Mouse (Mus musculus) midbrain, embryonic 16.5 days (tissue): Measurements from ENCODE around the gene Ncf2. TPM values are rescaled to one million over a fixed set of nuclear protein-coding genes. Genes with fewer than 3 reads are reported as not detected.

Source experiments
- ATAC-seq: fragments of 200-750 bp; cut with Nextera tagmentation; 2 replicates; pipeline ENCODE4 v1.8.0; 2017; ENCODE audit warnings: moderate TSS enrichment
- H3K27ac ChIP-seq: fragments of 300-500 bp; sonication (generic); 2 replicates; pipeline ENCODE4 v1.5.1; 2014; ENCODE audit warnings: mild to moderate bottlenecking, low read length, mixed read lengths
- H3K27me3 ChIP-seq: fragments of 300-500 bp; sonication (generic); 2 replicates; pipeline ENCODE4 v1.6.1; 2014; ENCODE audit warnings: low read depth, low read length, mixed read lengths; ENCODE audit not compliant: control insufficient read depth, insufficient read depth
- H3K36me3 ChIP-seq: fragments of 300-500 bp; sonication (generic); 2 replicates; pipeline ENCODE4 v1.6.1; 2014; ENCODE audit warnings: mild to moderate bottlenecking, low read length, moderate library complexity, mixed read lengths; ENCODE audit not compliant: control insufficient read depth, insufficient read depth
- H3K4me1 ChIP-seq: fragments of 300-500 bp; sonication (generic); 2 replicates; pipeline ENCODE4 v1.6.1; 2014; ENCODE audit warnings: mild to moderate bottlenecking, low read length, mixed read lengths; ENCODE audit not compliant: control insufficient read depth, insufficient read depth
- H3K4me2 ChIP-seq: fragments of 300-500 bp; sonication (generic); 2 replicates; pipeline ENCODE4 v1.6.1; 2014; ENCODE audit warnings: mild to moderate bottlenecking, low read length, mixed read lengths
- H3K4me3 ChIP-seq: fragments of 300-500 bp; sonication (generic); 2 replicates; pipeline ENCODE4 v1.5.1; 2014; ENCODE audit warnings: low read depth, mild to moderate bottlenecking, low read length, moderate library complexity, mixed read lengths
- H3K9ac ChIP-seq: fragments of 300-500 bp; sonication (generic); 2 replicates; pipeline ENCODE4 v1.6.1; 2014; ENCODE audit warnings: low read depth, low read length, mixed read lengths
- H3K9me3 ChIP-seq: fragments of 300-500 bp; sonication (generic); replicated peaks from 2 replicates; pipeline ENCODE4 v1.6.1; 2014; ENCODE audit warnings: mild to moderate bottlenecking, low read length, mixed read lengths; ENCODE audit not compliant: control insufficient read depth, poor library complexity, severe bottlenecking
- WGBS: fragments of 180-500 bp; shearing (Covaris S2); extraction: QIAGEN DNeasy Blood & Tissue Kit; methylation state at CpG from one replicate; pipeline ENCODE4 v1.1.7; 2014; 5-methylcytosine and 5-hydroxymethylcytosine counted together
- polyA plus RNA-seq: library from polyadenylated mRNA; unstranded; fragments of >200 nt; fragmentation: Nextera tagmentation; extraction: Ambion mirVana; gene quantifications from 2 replicates; pipeline ENCODE4 v1.2.1, GENCODE M21; 2015

Gene Ncf2
- polyA plus RNA-seq, 1 experiment from 2014 or later: 2.3 TPM

DNA sequence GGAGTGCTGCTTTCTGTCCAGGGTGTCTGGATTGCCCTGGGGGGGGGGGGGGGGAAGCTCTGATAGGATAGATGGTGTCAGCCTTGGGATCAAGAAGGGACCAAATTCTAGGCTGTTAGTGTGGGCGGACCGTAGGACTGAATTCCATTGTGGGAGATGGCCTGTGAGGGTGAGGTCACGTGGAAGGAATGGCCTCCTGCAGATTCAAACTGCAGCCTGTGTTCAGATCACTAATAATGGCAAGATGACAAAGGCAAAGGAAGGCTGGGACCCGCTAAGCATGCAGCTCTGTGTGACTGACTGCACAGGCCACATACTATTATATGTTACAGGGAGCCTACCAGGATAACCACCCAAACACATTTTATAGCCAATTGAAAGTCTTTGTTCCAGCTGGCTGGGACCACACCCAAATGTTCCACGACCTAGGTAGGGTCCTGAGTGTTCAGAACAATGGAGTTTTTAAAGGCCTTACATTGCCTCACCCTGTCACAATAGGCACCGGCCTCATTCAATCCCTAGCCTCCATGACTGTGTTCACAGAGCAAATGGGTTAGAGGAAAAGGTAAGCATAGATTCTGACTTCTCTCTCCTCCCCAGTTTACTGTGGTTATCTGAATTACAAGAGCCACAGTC, 6.4 kb upstream of the Ncf2 start:
- H3K36me3 ChIP-seq: no peaks in the 10 kb centered on the region
- H3K9ac ChIP-seq: no peak overlapping the region
- no peak overlapping the region for H3K4me3 ChIP-seq
- no peaks in the 10 kb centered on the region for H3K4me1 ChIP-seq
- H3K27ac ChIP-seq: no peak overlapping the region
- 26% methylated on average over 6 of the region's 6 CpGs for WGBS
- ATAC-seq: no peak
- H3K4me2 ChIP-seq: no peak overlapping the region
- no peaks in the 10 kb centered on the region for H3K9me3 ChIP-seq
- no peaks in the 10 kb centered on the region for H3K27me3 ChIP-seq

DNA sequence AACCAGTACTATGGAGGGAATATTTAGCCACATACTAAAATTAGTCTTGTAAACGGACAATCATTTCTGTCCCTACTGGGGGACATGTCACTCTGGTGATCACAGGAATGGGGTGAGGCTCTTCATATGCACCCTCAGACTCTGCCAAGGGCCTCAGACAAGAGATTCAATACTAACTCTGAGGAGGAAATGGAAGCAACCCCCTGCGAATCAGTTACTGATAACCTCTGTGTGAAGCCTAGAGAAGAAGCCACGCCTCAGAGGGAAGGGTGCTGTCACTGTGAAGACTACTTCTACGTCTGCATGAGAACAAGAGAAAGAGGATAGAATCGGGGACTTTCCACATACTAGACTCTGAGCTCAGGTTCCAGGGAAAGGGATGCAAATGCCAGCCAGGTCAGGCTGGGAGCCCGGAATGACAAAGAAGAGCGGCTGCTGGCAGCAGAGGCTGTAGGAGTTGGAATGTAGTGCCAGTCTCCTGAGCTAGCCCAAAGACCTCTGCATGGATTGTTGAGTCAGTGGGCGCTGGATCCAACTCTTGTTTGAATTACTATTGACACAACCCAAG, 4.2 kb upstream of the Ncf2 start:
- H3K4me1 ChIP-seq: 0 out of 2 replicates have a peak, but pooled peaks cover 3% of the 10 kb centered on the region
- H3K36me3 ChIP-seq: no peaks in the 10 kb centered on the region
- 69% methylated on average over 8 of the region's 8 CpGs for WGBS
- H3K27ac ChIP-seq: no peak overlapping the region
- H3K9me3 ChIP-seq: no peaks in the 10 kb centered on the region
- no peak overlapping the region for H3K4me2 ChIP-seq
- ATAC-seq: no peak
- no peak overlapping the region for H3K4me3 ChIP-seq
- H3K27me3 ChIP-seq: no peaks in the 10 kb centered on the region
- H3K9ac ChIP-seq: no peak overlapping the region

DNA sequence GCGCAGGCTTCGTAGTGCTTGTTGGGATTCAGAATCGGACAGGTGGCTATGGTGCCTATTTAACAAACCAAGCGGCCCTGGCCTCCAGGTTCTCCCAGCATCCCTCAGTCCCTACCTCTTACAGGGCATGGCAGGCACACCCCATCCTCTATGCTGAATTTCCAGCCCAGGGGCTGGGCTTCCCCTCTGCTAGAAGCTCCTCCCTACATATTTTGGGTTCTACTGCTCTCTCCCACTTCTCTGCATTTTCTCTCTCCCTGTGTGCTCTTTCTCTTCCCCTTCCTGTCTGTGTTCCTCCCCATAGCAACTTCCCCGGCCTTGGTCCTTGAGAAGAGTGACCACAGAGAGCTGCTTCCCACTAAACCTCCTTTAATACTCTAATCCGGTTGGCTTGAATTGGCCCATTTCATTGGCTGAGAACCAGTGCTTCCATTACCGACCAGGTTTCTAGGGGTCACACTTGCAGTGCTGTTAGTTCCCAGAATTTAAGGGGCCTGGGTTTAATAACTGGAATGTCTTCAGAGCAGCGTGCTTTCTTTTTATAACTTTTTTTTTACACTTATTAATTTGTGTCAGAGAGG, 3.2 kb upstream of the Ncf2 start:
- no peak for ATAC-seq
- 79% methylated on average over 8 of the region's 8 CpGs for WGBS

GRCm38 (mm10) chr1:152798125-152798524, 1.9 kb upstream of the Ncf2 start:
- 0 out of 2 replicates have a peak, but pooled peaks cover 3% of the 10 kb centered on the region for H3K4me1 ChIP-seq
- ATAC-seq: no peak

More for the DNA sequence above, 3.2 kb upstream of the Ncf2 start:
- Histone ChIP-seq H3K4me1 (0 out of 2 replicates have a peak, but pooled peaks cover 3% of the 10 kb centered on the region), H3K9ac (no peak overlapping the region), H3K4me2 (no peak overlapping the region), H3K4me3 (no peak overlapping the region), H3K9me3 (no peaks in the 10 kb centered on the region), H3K36me3 (no peaks in the 10 kb centered on the region), H3K27ac (no peak overlapping the region), H3K27me3 (no peaks in the 10 kb centered on the region)

DNA sequence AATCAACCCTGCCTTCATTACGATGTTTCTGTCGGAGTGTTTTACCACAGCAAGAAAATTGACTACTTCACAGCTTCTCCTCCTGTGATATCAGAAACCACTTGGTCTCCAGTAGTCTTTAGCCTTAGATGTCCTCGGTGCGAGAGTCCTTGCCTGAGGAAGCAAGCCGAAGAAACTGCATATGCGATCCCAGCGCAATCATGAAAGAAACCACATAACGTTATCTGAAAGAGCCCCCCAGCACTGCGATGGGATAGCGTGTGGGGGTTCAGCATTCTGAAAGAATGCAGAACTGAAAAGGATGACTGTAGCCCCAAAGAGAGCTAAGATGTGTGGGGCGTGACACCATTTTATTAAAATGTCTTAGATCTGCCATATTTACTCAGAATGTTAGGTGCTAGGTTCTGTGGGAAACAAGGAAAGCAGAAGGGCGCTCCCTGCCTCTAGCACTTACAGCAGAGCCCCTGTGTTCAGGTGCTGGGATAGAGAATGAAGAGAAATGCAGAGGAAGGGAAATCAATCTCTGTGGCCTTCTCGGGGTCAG, 711 bp downstream of the Ncf2 start:
- WGBS: 87% methylated on average over 13 of the region's 13 CpGs
- Histone ChIP-seq H3K4me2 (no peak overlapping the region), H3K9me3 (no peaks in the 10 kb centered on the region), H3K4me1 (0 out of 2 replicates have a peak, but pooled peaks cover 3% of the 10 kb centered on the region), H3K27ac (no peak overlapping the region), H3K36me3 (no peaks in the 10 kb centered on the region), H3K4me3 (no peak overlapping the region), H3K27me3 (no peaks in the 10 kb centered on the region), H3K9ac (no peak overlapping the region)
- ATAC-seq: no peak

More at GRCm38 (mm10) chr1:152798125-152798524, 1.9 kb upstream of the Ncf2 start:
- H3K4me2 ChIP-seq: no peak overlapping the region
- WGBS: 89% methylated on average over 9 of the region's 9 CpGs
- no peaks in the 10 kb centered on the region for H3K9me3 ChIP-seq
- no peaks in the 10 kb centered on the region for H3K36me3 ChIP-seq
- H3K27ac ChIP-seq: no peak overlapping the region
- no peak overlapping the region for H3K4me3 ChIP-seq
- no peaks in the 10 kb centered on the region for H3K27me3 ChIP-seq
- H3K9ac ChIP-seq: no peak overlapping the region

GRCm38 (mm10) chr1:152804907-152805306, 4.9 kb downstream of the Ncf2 start:
- H3K4me3 ChIP-seq: no peak overlapping the region
- 0 out of 2 replicates have a peak, but pooled peaks cover under 1% of the 10 kb centered on the region for H3K4me1 ChIP-seq
- WGBS: 90% methylated on average over 6 of the region's 6 CpGs
- no peak for ATAC-seq
- no peak overlapping the region for H3K27ac ChIP-seq
- no peaks in the 10 kb centered on the region for H3K36me3 ChIP-seq
- no peaks in the 10 kb centered on the region for H3K9me3 ChIP-seq
- no peaks in the 10 kb centered on the region for H3K27me3 ChIP-seq
- H3K9ac ChIP-seq: no peak overlapping the region
- no peak overlapping the region for H3K4me2 ChIP-seq

DNA sequence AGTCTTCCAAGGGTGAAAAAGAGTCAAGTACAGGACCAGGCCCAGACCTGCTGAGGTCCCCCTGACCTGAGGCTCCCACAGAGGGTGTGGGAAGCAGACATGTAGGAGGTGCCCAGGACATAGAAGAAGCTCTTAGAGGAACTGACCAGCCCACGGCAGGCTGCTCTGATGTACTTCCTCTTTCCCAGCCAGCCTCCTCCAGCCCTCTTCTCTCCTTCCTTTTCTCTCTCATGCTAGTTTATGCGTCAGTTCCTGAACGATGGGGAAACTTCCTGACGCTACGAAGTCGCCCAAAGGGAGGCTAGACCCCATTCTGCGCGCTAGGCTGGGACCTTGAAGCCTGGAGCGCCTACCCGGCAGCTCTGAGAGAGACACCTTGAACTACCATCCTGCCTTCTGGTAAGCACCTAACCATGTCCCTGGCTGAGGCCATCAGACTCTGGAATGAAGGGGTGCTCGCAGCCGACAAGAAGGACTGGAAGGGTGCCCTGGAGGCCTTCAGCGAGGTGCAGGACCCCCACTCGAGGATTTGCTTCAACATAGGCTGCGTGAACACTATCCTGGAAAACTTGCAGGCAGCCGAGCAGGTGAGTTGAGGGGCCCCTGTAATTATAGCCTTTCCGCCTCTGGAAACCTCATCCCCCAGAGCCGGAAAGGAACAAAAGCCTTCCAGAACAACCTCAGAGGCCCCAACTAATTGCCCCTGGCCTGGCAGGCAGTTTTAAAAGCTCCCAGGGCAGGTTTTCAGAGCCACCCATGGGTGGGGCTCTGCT, 7.8 kb downstream of the Ncf2 start:
- Histone ChIP-seq H3K27me3 (no peaks in the 10 kb centered on the region), H3K4me1 (no peaks in the 10 kb centered on the region)

GRCm38 (mm10) chr1:152808392-152808680, 8.3 kb downstream of the Ncf2 start:
- 91% methylated on average over 2 of the region's 2 CpGs for WGBS
- no peak overlapping the region for H3K4me2 ChIP-seq
- no peaks in the 10 kb centered on the region for H3K36me3 ChIP-seq
- H3K9ac ChIP-seq: no peak overlapping the region
- no peak overlapping the region for H3K27ac ChIP-seq
- H3K4me3 ChIP-seq: no peak overlapping the region
- no peaks in the 10 kb centered on the region for H3K4me1 ChIP-seq
- ATAC-seq: no peak
- no peaks in the 10 kb centered on the region for H3K9me3 ChIP-seq
- H3K27me3 ChIP-seq: no peaks in the 10 kb centered on the region

More for the DNA sequence above, 7.8 kb downstream of the Ncf2 start:
- no peaks in the 10 kb centered on the region for H3K36me3 ChIP-seq
- H3K9me3 ChIP-seq: no peaks in the 10 kb centered on the region
- H3K4me2 ChIP-seq: no peak overlapping the region
- 85% methylated on average over 18 of the region's 18 CpGs for WGBS
- ATAC-seq: no peak
- no peak overlapping the region for H3K4me3 ChIP-seq
- H3K27ac ChIP-seq: no peak overlapping the region
- H3K9ac ChIP-seq: no peak overlapping the region
